Mouse (Mus musculus) myocyte (in vitro differentiated cells): ENCODE measurements at regions not wholly inside any gene's neighbourhood (a gene's known extent, or its start where the extent isn't known, plus 50 kb on each side); places are given as distances from the start of the nearest gene placed in this dataset.

Experiments used
- H3K27me3 ChIP-seq: one replicate; pipeline ENCODE4 v1.6.1; 2011; ENCODE audit not compliant: control insufficient read depth, insufficient read depth, insufficient read length
- H3K36me3 ChIP-seq: one replicate; pipeline ENCODE4 v1.6.1; 2011; ENCODE audit not compliant: control insufficient read depth, insufficient read depth
- H3K4me2 ChIP-seq: one replicate; pipeline ENCODE4 v1.6.1; 2011; ENCODE audit warnings: low read depth, control low read depth
- H3K4me3 ChIP-seq: one replicate; pipeline ENCODE4 v1.5.1; 2011; ENCODE audit warnings: mild to moderate bottlenecking, control low read depth, moderate library complexity
- H3K79me2 ChIP-seq: one replicate; pipeline ENCODE4 v1.6.1; 2011; ENCODE audit not compliant: control insufficient read depth, insufficient read depth
- H3ac ChIP-seq: one replicate; pipeline ENCODE4 v1.6.1; 2011; ENCODE audit not compliant: control insufficient read depth, insufficient read length
- CEBPB ChIP-seq: IDR thresholded peaks from 2 replicates; pipeline ENCODE4 v1.6.1; 2011; ENCODE audit warnings: mild to moderate bottlenecking, moderate library complexity; ENCODE audit not compliant: poor library complexity, insufficient read depth, severe bottlenecking
- E2F4 ChIP-seq: IDR thresholded peaks from one replicate; pipeline ENCODE4 v1.6.1; 2011; ENCODE audit warnings: mild to moderate bottlenecking, control low read depth, moderate library complexity; ENCODE audit not compliant: insufficient read depth
- MAX ChIP-seq: IDR thresholded peaks from one replicate; pipeline ENCODE4 v1.6.1; 2011; ENCODE audit warnings: low read depth, mild to moderate bottlenecking, control low read depth
- MYOD1 ChIP-seq, 3 experiments: IDR thresholded peaks; one replicate each; pipeline ENCODE4 v1.6.1; 2011; ENCODE audit warnings: control low read depth in 2 of 3, low read depth in 2 of 3, mild to moderate bottlenecking in 2 of 3, moderate library complexity in 1 of 3; ENCODE audit not compliant: insufficient read length in 2 of 3, control insufficient read depth in 1 of 3
- MYOG ChIP-seq, 3 experiments: IDR thresholded peaks; one replicate each; pipeline ENCODE4 v1.6.1; 2011; ENCODE audit warnings: control low read depth in 2 of 3, low read depth in 2 of 3, mild to moderate bottlenecking in 2 of 3; ENCODE audit not compliant: insufficient read length in 2 of 3, control insufficient read depth in 1 of 3, insufficient read depth in 1 of 3
- POLR2A ChIP-seq: IDR thresholded peaks from one replicate; pipeline ENCODE4 v1.6.1; 2011; ENCODE audit warnings: low read depth, mild to moderate bottlenecking, control low read depth, moderate library complexity; ENCODE audit not compliant: insufficient read length
- POLR2AphosphoS2 ChIP-seq: IDR thresholded peaks from one replicate; pipeline ENCODE4 v1.6.1; 2011; ENCODE audit warnings: low read depth, control low read depth; ENCODE audit not compliant: insufficient read length
- REST ChIP-seq: IDR thresholded peaks from one replicate; pipeline ENCODE4 v1.6.1; 2011; ENCODE audit warnings: mild to moderate bottlenecking, control low read depth, moderate library complexity; ENCODE audit not compliant: insufficient read depth, insufficient read length
- SRF ChIP-seq: IDR thresholded peaks from one replicate; pipeline ENCODE4 v1.6.1; 2011; ENCODE audit warnings: low read depth; ENCODE audit not compliant: control insufficient read depth, insufficient read length
- TCF12 ChIP-seq: IDR thresholded peaks from one replicate; pipeline ENCODE4 v1.6.1; 2011; ENCODE audit warnings: mild to moderate bottlenecking, control low read depth; ENCODE audit not compliant: poor library complexity, insufficient read depth, severe bottlenecking
- TCF3 ChIP-seq: IDR thresholded peaks from one replicate; pipeline ENCODE4 v1.6.1; 2011; ENCODE audit warnings: low read depth, control low read depth; ENCODE audit not compliant: insufficient read length
- USF1 ChIP-seq: IDR thresholded peaks from one replicate; pipeline ENCODE4 v1.6.1; 2011; ENCODE audit warnings: low read depth, mild to moderate bottlenecking, control low read depth, moderate library complexity

DNA sequence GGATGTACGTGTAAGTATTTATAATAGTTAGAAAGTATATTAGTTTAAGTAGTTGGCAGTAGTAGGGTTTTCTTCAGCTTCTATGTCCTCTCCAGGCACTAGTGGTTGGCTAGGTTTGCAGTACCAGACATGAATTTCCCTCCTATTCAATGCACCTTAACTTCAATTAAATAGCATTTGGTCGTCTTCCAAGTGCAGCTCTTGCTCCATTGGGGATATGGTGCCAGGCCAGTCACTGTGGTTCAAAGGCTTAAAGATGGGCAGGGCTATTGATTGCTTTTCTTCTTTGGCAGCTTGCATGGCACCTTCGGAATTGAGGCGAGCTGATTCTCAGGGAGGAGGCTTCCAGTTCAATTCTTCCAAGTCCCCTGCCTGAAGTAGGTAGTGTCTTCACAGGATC lies 68.0 kb upstream of the Csl start:
- Histone ChIP-seq H3K4me3 (no peak overlapping the region), H3K36me3 (no peaks in the 10 kb centered on the region), H3K4me2 (no peak overlapping the region), H3K79me2 (no peaks in the 10 kb centered on the region), H3ac (no peak overlapping the region), H3K27me3 (no peaks in the 10 kb centered on the region)
- TF ChIP-seq TCF12 (no peak), USF1 (no peak), REST (no peak), MYOG (IDR thresholded peaks at IDR 0.05; ENCODE audit: control insufficient read depth in 1 of 3, insufficient read depth in 1 of 3, insufficient read length in 2 of 3, low read depth in 2 of 3) (no peak), POLR2A (no peak)

GRCm38 (mm10) chr10:99825881-99826280 lies 66.4 kb upstream of the Csl start:
- no peaks in the 10 kb centered on the region for H3K36me3 ChIP-seq
- H3K79me2 ChIP-seq, result no peaks in the 10 kb centered on the region
- TF ChIP-seq REST, result no peak
- TF ChIP-seq TCF12, result no peak
- TF ChIP-seq SRF, result no peak
- TF ChIP-seq MYOG (IDR thresholded peaks at IDR 0.05; ENCODE audit: control insufficient read depth in 1 of 3, insufficient read depth in 1 of 3, insufficient read length in 2 of 3, low read depth in 2 of 3), result no peak
- TF ChIP-seq USF1, result no peak
- TF ChIP-seq MAX, result no peak
- TF ChIP-seq CEBPB, result no peak
- TF ChIP-seq E2F4, result no peak
- no peak for TF ChIP-seq POLR2AphosphoS2
- no peak for TF ChIP-seq POLR2A
- TF ChIP-seq TCF3, result no peak
- TF ChIP-seq MYOD1 (IDR thresholded peaks at IDR 0.05; ENCODE audit: control insufficient read depth in 1 of 3, insufficient read length in 2 of 3, low read depth in 2 of 3), result no peak
- peak overlapping the region; percentile 14 for H3K4me2 ChIP-seq
- no peaks in the 10 kb centered on the region for H3K27me3 ChIP-seq
- no peak overlapping the region for H3K4me3 ChIP-seq
- H3ac ChIP-seq, result no peak overlapping the region

DNA sequence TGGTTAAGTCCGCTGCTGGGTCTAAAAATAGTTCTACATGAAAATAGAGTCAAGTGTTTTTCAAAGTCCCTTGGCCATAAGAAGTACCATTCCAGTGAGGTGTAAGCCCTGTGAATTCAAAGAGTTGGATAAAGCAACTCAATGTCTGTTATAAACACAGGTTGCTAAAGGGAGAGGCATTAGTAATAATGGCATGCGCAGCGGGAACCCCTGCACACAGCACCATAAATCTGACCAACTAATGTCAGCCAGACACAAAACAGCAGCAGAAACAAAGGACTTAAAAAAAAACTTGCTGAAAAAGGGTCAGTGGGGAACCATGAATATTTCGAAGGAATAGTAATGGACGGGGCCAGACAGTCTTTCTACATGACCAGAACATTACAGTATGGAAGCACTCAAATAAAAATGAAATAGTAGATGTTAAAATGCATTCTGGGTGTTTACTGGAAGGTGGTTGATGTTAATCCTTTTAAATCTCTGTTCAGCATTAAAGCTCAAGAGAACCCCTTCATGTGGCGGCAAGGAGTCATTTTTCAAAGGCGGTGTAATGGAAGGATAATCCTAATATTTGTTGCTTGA lies 52.7 kb upstream of the Csl start:
- no peak overlapping the region for H3K4me2 ChIP-seq
- no peaks in the 10 kb centered on the region for H3K36me3 ChIP-seq
- H3K79me2 ChIP-seq, result no peaks in the 10 kb centered on the region
- no peak for TF ChIP-seq USF1
- TF ChIP-seq E2F4, result no peak
- no peak for TF ChIP-seq MAX
- no peak for TF ChIP-seq POLR2A
- TF ChIP-seq CEBPB, result no peak
- TF ChIP-seq MYOD1 (IDR thresholded peaks at IDR 0.05; ENCODE audit: control insufficient read depth in 1 of 3, insufficient read length in 2 of 3, low read depth in 2 of 3), result no peak
- TF ChIP-seq POLR2AphosphoS2, result no peak
- TF ChIP-seq TCF12, result no peak
- no peak for TF ChIP-seq SRF
- no peak for TF ChIP-seq MYOG (IDR thresholded peaks at IDR 0.05; ENCODE audit: control insufficient read depth in 1 of 3, insufficient read depth in 1 of 3, insufficient read length in 2 of 3, low read depth in 2 of 3)
- TF ChIP-seq REST, result no peak
- no peak for TF ChIP-seq TCF3
- no peak overlapping the region for H3ac ChIP-seq
- no peaks in the 10 kb centered on the region for H3K27me3 ChIP-seq
- no peak overlapping the region for H3K4me3 ChIP-seq

- Histone ChIP-seq H3K79me2 (no peaks in the 10 kb centered on the region), H3K27me3 (no peaks in the 10 kb centered on the region), H3K4me3 (no peak overlapping the region), H3ac (no peak overlapping the region), H3K36me3 (no peaks in the 10 kb centered on the region), H3K4me2 (no peak overlapping the region)
- TF ChIP-seq CEBPB (no peak), POLR2AphosphoS2 (no peak), MAX (no peak), USF1 (no peak), TCF3 (no peak), REST (no peak), MYOG (IDR thresholded peaks at IDR 0.05; ENCODE audit: control insufficient read depth in 1 of 3, insufficient read depth in 1 of 3, insufficient read length in 2 of 3, low read depth in 2 of 3) (no peak), TCF12 (no peak), SRF (no peak), MYOD1 (IDR thresholded peaks at IDR 0.05; ENCODE audit: control insufficient read depth in 1 of 3, insufficient read length in 2 of 3, low read depth in 2 of 3) (no peak), POLR2A (no peak), E2F4 (no peak)
Observed at GRCm38 (mm10) chr10:99811430-99811829, 52.0 kb upstream of the Csl start.
